Mouse (Mus musculus): Measurements from ENCODE around the gene Stx4a. TPM values are rescaled to one million over a fixed set of nuclear protein-coding genes. Genes with fewer than 3 reads are reported as not detected.

Stx4a gene
- polyA plus RNA-seq, 1 experiment from 2014 or later = 11.8 TPM

GRCm38 (mm10) chr7:127897542-127897941 is 73.4 kb downstream of the Stx4a start:
- H3K4me1 ChIP-seq (ENCODE audit: control insufficient read depth, low read depth, low read length) = peaks cover 51% of the 10 kb centered on the region
- no peak overlapping the region for H3K4me3 ChIP-seq (ENCODE audit: low read depth, low read length)
- no peaks in the 10 kb centered on the region for H3K27me3 ChIP-seq (ENCODE audit: control insufficient read depth, insufficient read depth, low read depth, low read length)
- WGBS (ENCODE audit: insufficient replicate concordance) = 76% methylated on average over 7 of the region's 7 CpGs
- H3K27ac ChIP-seq (ENCODE audit: low read length) = no peak overlapping the region
- H3K36me3 ChIP-seq (ENCODE audit: control insufficient read depth, insufficient read depth) = no peaks in the 10 kb centered on the region
- ATAC-seq (ENCODE audit: low read depth) = no peak
- no peaks in the 10 kb centered on the region for H3K9me3 ChIP-seq (replicated peaks; ENCODE audit: control insufficient read depth, low read length)
- H3K9ac ChIP-seq (ENCODE audit: low read depth, low read length) = no peak overlapping the region
- no peak overlapping the region for H3K4me2 ChIP-seq (ENCODE audit: low read depth, low read length)

DNA sequence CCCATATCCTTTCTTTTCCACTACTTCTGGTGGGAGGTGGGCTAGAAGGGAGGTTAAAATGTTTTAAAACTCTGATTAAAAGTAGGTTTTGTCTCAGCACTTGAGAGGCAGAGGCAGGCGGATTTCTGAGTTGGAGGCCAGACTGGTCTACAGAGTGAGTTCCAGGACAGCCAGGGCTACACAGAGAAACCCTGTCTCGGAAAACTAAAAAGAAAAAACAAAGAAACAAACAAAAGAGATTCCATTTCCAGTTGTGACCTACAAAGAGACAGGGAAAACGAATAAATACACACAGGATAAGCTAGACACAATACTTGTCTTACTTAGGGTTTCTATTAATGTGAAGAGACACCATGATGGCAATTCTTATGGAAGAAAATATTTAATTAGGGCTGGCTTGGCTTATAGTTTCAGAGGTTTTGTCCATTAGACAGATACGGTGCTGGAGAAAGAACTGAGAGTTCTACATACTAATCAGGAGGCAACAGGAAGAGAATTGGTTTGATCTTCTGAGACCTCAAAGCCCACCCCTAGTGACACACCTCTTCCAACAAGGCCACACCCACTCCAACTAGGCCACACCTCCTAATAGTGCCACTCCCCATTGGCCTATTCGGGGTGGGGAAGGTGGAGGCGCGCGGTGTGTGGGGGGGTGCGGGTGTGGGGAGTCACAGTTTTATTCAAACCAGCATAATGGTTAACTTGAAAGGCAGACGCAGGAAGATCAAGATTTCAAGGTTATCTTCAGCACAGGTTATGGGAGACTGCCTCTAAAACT is 74.3 kb downstream of the Stx4a start:
- Histone ChIP-seq H3K4me3 (ENCODE audit: low read depth, low read length) (no peak overlapping the region), H3K27me3 (ENCODE audit: control insufficient read depth, insufficient read depth, low read depth, low read length) (no peaks in the 10 kb centered on the region), H3K9me3 (replicated peaks; ENCODE audit: control insufficient read depth, low read length) (no peaks in the 10 kb centered on the region), H3K9ac (ENCODE audit: low read depth, low read length) (no peak overlapping the region), H3K36me3 (ENCODE audit: control insufficient read depth, insufficient read depth) (no peaks in the 10 kb centered on the region), H3K27ac (ENCODE audit: low read length) (no peak overlapping the region), H3K4me2 (ENCODE audit: low read depth, low read length) (peak overlapping the region; percentile 22; the same call in 1 of the 2 replicates), H3K4me1 (ENCODE audit: control insufficient read depth, low read depth, low read length) (peaks cover 51% of the 10 kb centered on the region)
- 23% methylated on average over 10 of the region's 10 CpGs for WGBS (ENCODE audit: insufficient replicate concordance)
- ATAC-seq (ENCODE audit: low read depth) = no peak; the same call in 1 of the 2 replicates

Other genes starting within 250 kb of the Stx4a start
- 5.9 and 6.5 TPM in 2 replicates for gene Ccdc189, start 235.7 kb upstream of the Stx4a start, polyA plus RNA-seq (2015; fragmentation: Nextera tagmentation; extraction: Ambion mirVana)
- 17.5 and 18.0 TPM in 2 replicates for gene Rnf40, start 235.5 kb upstream of the Stx4a start, polyA plus RNA-seq (2015; fragmentation: Nextera tagmentation; extraction: Ambion mirVana)
- gene Zfp629, start 208.5 kb upstream of the Stx4a start, polyA plus RNA-seq (2015; fragmentation: Nextera tagmentation; extraction: Ambion mirVana) = 1.4 and 2.1 TPM in 2 replicates
- 16.8 and 17.0 TPM in 2 replicates for gene Bcl7c, start 115.4 kb upstream of the Stx4a start, polyA plus RNA-seq (2015; fragmentation: Nextera tagmentation; extraction: Ambion mirVana)
- gene Ctf1, start 111.6 kb upstream of the Stx4a start, polyA plus RNA-seq (2015; fragmentation: Nextera tagmentation; extraction: Ambion mirVana) = 2.0 and 2.5 TPM in 2 replicates
- 0.05 TPM in 2 replicates for gene Ctf2, start 92.1 kb upstream of the Stx4a start, polyA plus RNA-seq (2015; fragmentation: Nextera tagmentation; extraction: Ambion mirVana)
- 1.9 and 2.0 TPM in 2 replicates for gene Fbxl19, start 79.8 kb upstream of the Stx4a start, polyA plus RNA-seq (2015; fragmentation: Nextera tagmentation; extraction: Ambion mirVana)
- 11.2 and 12.9 TPM in 2 replicates for gene Orai3, start 54.5 kb upstream of the Stx4a start, polyA plus RNA-seq (2015; fragmentation: Nextera tagmentation; extraction: Ambion mirVana)
- 7.5 and 7.9 TPM in 2 replicates for gene Setd1a, start 47.6 kb upstream of the Stx4a start, polyA plus RNA-seq (2015; fragmentation: Nextera tagmentation; extraction: Ambion mirVana)
- gene Gm49388, start 38.7 kb upstream of the Stx4a start, polyA plus RNA-seq (2015; fragmentation: Nextera tagmentation; extraction: Ambion mirVana) = not detected in 2 replicates
- gene Hsd3b7, start 23.7 kb upstream of the Stx4a start, polyA plus RNA-seq (2015; fragmentation: Nextera tagmentation; extraction: Ambion mirVana) = 72.9 and 80.3 TPM in 2 replicates
- 0.25 and 0.40 TPM in 2 replicates for gene Stx1b, start 255 bp downstream of the Stx4a start, polyA plus RNA-seq (2015; fragmentation: Nextera tagmentation; extraction: Ambion mirVana)
- gene Zfp646, start 51.9 kb downstream of the Stx4a start, polyA plus RNA-seq (2015; fragmentation: Nextera tagmentation; extraction: Ambion mirVana) = 4.8 and 4.9 TPM in 2 replicates
- 4.5 and 5.0 TPM in 2 replicates for gene Zfp668, start 52.5 kb downstream of the Stx4a start, polyA plus RNA-seq (2015; fragmentation: Nextera tagmentation; extraction: Ambion mirVana)
- gene Prss53, start 66.7 kb downstream of the Stx4a start, polyA plus RNA-seq (2015; fragmentation: Nextera tagmentation; extraction: Ambion mirVana) = 0.28 and 0.41 TPM in 2 replicates
- gene Gm21974, start 71.2 kb downstream of the Stx4a start, polyA plus RNA-seq (2015; fragmentation: Nextera tagmentation; extraction: Ambion mirVana) = not detected in 2 replicates
- 140 and 149 TPM in 2 replicates for gene Vkorc1, start 71.3 kb downstream of the Stx4a start, polyA plus RNA-seq (2015; fragmentation: Nextera tagmentation; extraction: Ambion mirVana)
- 45.9 and 51.1 TPM in 2 replicates for gene Bckdk, start 79.8 kb downstream of the Stx4a start, polyA plus RNA-seq (2015; fragmentation: Nextera tagmentation; extraction: Ambion mirVana)
- gene Kat8, start 88.2 kb downstream of the Stx4a start, polyA plus RNA-seq (2015; fragmentation: Nextera tagmentation; extraction: Ambion mirVana) = 12.9 and 13.3 TPM in 2 replicates
- gene Prss8, start 105.8 kb downstream of the Stx4a start, polyA plus RNA-seq (2015; fragmentation: Nextera tagmentation; extraction: Ambion mirVana) = 14.8 and 18.5 TPM in 2 replicates
- 2.9 and 3.0 TPM in 2 replicates for gene Prss36, start 122.4 kb downstream of the Stx4a start, polyA plus RNA-seq (2015; fragmentation: Nextera tagmentation; extraction: Ambion mirVana)
- 86.5 and 92.3 TPM in 2 replicates for gene Fus, start 143.2 kb downstream of the Stx4a start, polyA plus RNA-seq (2015; fragmentation: Nextera tagmentation; extraction: Ambion mirVana)
- 20.7 and 23.0 TPM in 2 replicates for gene Pycard, start 169.6 kb downstream of the Stx4a start, polyA plus RNA-seq (2015; fragmentation: Nextera tagmentation; extraction: Ambion mirVana)
- gene Trim72, start 179.7 kb downstream of the Stx4a start, polyA plus RNA-seq (2015; fragmentation: Nextera tagmentation; extraction: Ambion mirVana) = 0.15 and 0.32 TPM in 2 replicates
- 7.1 and 7.4 TPM in 2 replicates for gene Itgam, start 238.3 kb downstream of the Stx4a start, polyA plus RNA-seq (2015; fragmentation: Nextera tagmentation; extraction: Ambion mirVana)
- gene Gm49368, start 238.4 kb downstream of the Stx4a start, polyA plus RNA-seq (2015; fragmentation: Nextera tagmentation; extraction: Ambion mirVana) = 0.27 TPM in 1 of 2 replicates, not detected in the other